Mouse (Mus musculus) hindbrain, embryonic 12.5 days (tissue): ENCODE measurements at regions not wholly inside any gene's neighbourhood (a gene's known extent, or its start where the extent isn't known, plus 50 kb on each side); places are given as distances from the start of the nearest gene placed in this dataset.

Experiments used
- ATAC-seq: fragments of 200-750 bp; cut with Nextera tagmentation; 2 replicates; pipeline ENCODE4 v1.8.0; 2017; ENCODE audit warnings: moderate TSS enrichment; ENCODE audit not compliant: low FRiP score
- H3K27ac ChIP-seq: fragments of 300-500 bp; sonication (generic); 2 replicates; pipeline ENCODE4 v1.5.1; 2016; ENCODE audit warnings: mild to moderate bottlenecking
- H3K27me3 ChIP-seq: fragments of 300-500 bp; sonication (generic); 2 replicates; pipeline ENCODE4 v1.6.1; 2016; ENCODE audit warnings: mild to moderate bottlenecking
- H3K36me3 ChIP-seq: fragments of 300-500 bp; sonication (generic); 2 replicates; pipeline ENCODE4 v1.6.1; 2016; ENCODE audit warnings: mild to moderate bottlenecking
- H3K4me1 ChIP-seq: fragments of 300-500 bp; sonication (generic); 2 replicates; pipeline ENCODE4 v1.6.1; 2016
- H3K4me2 ChIP-seq: fragments of 300-500 bp; sonication (generic); replicated peaks from 2 replicates; pipeline ENCODE4 v1.6.1; 2016; ENCODE audit warnings: mild to moderate bottlenecking
- H3K4me3 ChIP-seq: fragments of 300-500 bp; sonication (generic); 2 replicates; pipeline ENCODE4 v1.5.1; 2016; ENCODE audit warnings: mild to moderate bottlenecking
- H3K9ac ChIP-seq: fragments of 300-500 bp; sonication (generic); 2 replicates; pipeline ENCODE4 v1.6.1; 2016; ENCODE audit warnings: mild to moderate bottlenecking, moderate library complexity
- H3K9me3 ChIP-seq: fragments of 300-500 bp; sonication (generic); replicated peaks from 2 replicates; pipeline ENCODE4 v1.6.1; 2016; ENCODE audit warnings: mild to moderate bottlenecking
- WGBS: fragments of 180-500 bp; shearing (Covaris S2); methylation state at CpG from one replicate; pipeline ENCODE4 v1.1.7; 2016; 5-methylcytosine and 5-hydroxymethylcytosine counted together

DNA sequence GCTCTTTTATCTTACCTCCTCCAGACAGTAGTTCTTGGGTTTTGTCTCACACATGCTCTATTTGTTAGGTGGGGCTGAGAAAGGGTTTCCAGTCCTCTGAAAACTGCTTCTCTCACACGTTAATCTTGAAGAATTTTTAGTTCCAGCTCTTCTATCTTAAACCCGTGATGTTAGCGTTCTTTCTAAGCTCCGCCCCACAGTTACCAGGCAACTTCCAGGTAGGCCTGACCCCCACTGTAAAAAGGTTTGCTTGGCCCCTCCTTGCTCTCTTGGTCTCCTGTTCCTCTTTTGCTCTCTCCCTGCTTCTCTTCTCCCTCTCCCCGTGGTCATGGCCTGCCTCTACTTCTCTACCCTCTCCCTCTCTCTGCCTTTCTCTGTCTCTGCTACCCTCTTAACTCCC, 1149.7 kb downstream of the Mrps31 start:
- 76% methylated on average over 5 of the region's 5 CpGs for WGBS
- Histone ChIP-seq H3K9ac (no peak overlapping the region), H3K4me1 (peaks cover 18% of the 10 kb centered on the region), H3K27me3 (peaks cover 25% of the 10 kb centered on the region), H3K36me3 (no peaks in the 10 kb centered on the region), H3K4me3 (no peak overlapping the region), H3K4me2 (no peak overlapping the region), H3K9me3 (no peaks in the 10 kb centered on the region), H3K27ac (no peak overlapping the region)
- ATAC-seq: no peak

DNA sequence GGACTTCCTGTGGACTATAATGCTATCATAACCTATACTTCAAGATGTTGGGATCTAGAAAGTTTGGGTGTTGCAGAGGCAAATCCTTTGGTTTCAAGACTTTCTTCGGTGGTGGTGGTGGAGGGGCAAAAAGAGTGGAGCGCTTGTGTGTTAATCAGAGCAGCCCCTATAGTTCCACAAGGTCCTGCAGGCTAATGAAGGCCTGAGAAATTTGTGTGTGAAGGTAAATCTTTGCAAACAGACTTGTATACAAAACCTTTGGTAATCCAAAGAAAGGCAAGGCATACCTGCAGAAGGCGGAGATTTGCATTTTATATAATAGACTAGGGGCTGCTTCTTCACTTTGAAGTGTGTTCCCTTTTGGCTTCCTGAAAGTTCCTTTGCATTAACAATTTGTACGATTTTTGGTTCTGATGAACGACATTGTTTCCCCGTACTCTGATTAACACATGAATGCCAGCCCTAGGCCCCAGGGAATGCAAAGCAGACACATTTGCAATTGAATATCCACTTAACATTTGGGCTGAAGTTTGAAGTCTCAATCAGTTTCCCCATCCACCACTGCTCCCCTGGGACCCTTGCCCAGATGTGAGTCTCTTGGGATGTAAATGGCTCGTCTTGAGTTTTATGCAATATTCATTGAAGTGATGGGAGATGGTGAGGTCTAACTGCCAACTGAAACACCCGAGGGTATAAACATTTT, 1150.7 kb downstream of the Mrps31 start:
- no peak overlapping the region for H3K9ac ChIP-seq
- no peak overlapping the region for H3K4me2 ChIP-seq
- WGBS: 17% methylated on average over 8 of the region's 8 CpGs
- no peaks in the 10 kb centered on the region for H3K36me3 ChIP-seq
- H3K4me1 ChIP-seq: peaks cover 18% of the 10 kb centered on the region
- no peak overlapping the region for H3K4me3 ChIP-seq
- H3K27ac ChIP-seq: no peak overlapping the region
- peak; percentile 42 for ATAC-seq
- H3K9me3 ChIP-seq: no peaks in the 10 kb centered on the region
- H3K27me3 ChIP-seq: peaks cover 25% of the 10 kb centered on the region

DNA sequence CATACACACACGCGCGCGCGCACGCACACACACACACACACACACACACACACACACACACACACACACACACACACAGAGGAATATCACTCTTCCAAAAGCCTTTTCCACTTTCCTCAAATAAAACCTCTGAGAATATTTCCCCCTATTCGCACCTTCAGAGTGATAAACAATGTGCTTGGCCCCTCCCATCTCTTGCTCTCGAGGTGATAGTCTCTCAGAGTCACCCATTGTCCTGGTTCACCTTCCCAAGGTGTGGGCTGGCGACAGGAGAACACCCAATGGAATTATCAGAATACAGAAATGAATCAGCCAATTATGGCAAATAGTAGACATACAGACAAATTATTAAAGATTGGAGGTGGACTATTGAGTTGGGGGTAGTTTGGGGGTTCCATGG, 1151.3 kb downstream of the Mrps31 start:
- Histone ChIP-seq H3K36me3 (no peaks in the 10 kb centered on the region), H3K4me3 (no peak overlapping the region), H3K27ac (no peak overlapping the region), H3K27me3 (peaks cover 25% of the 10 kb centered on the region), H3K9ac (no peak overlapping the region), H3K4me2 (peak overlapping the region; percentile 39; the same call in 1 of the 2 replicates), H3K9me3 (no peaks in the 10 kb centered on the region), H3K4me1 (peaks cover 18% of the 10 kb centered on the region)
- WGBS: 13% methylated on average over 9 of the region's 9 CpGs
- ATAC-seq: no peak

DNA sequence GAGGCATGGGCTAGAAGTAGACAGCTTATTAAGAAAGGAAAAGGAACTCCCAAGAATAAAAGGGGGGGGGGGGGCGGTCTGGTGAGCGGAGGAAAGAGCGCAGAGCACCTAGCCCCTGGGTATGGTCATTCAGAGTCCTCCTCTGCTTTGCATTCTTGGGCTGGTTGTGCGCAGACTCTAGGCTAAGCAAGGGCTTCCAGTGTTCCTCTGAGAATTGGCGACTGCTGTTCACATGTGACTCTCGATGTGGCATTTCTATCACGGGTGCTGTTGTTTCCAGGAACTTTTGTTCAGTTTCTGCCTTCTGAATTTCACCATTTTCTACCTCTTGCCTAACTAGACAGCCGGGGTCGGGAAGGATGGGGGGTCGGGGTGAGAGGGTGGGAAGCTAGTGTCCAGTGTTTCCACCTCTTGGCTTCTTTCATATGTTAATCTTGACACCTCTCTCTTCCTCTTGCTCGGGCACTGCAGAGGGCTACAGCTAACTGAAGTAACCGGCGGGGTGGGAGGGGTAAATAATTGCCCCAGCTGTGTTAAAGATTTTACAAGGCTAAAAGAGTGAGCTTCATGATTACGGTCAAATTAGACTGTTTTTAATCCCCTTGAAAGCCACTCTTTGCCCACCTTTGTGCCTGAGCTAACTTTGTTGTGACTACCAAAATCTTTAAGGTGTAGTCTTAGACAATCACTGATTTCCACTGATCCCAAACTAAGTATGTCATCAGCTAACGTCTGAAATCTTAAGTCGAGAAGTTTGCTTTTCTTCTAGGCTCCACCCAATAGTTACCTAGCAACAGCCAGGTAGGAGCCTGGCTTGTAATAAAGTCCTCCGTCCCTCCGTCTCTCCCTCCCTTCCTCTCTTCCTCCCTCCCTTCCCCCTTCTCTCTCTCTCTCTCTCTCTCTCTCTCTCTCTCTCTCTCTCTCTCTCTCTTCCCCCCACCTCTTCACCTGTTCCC, 1152.2 kb downstream of the Mrps31 start:
- Histone ChIP-seq H3K4me2 (peak overlapping the region; percentile 39), H3K9me3 (no peaks in the 10 kb centered on the region), H3K4me1 (peaks cover 18% of the 10 kb centered on the region), H3K4me3 (peak overlapping the region; percentile 10; the same call in 1 of the 2 replicates), H3K36me3 (no peaks in the 10 kb centered on the region), H3K9ac (no peak overlapping the region), H3K27me3 (peaks cover 25% of the 10 kb centered on the region), H3K27ac (no peak overlapping the region)
- peak; percentile 44; the same call in 1 of the 2 replicates for ATAC-seq
- 6% methylated on average over 17 of the region's 18 CpGs for WGBS

DNA sequence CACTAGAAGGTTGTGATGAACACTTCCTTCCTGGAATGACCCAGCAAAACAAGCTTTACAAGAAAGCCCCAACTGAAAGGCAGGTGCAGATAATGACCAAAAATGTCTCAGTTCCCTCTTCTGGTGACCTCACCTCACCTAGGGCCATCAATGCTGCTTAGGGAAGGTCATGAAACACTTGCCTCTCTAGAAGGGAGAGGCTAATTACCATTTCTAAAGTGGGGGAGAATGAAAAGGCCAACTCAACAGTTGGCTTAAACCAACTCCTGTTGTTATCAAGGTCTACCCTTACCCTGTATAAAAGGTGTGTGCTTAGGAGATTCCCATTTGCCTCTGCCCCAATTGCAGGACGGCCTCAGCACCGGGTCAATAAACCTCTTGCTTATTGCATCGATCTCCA, 1156.7 kb downstream of the Mrps31 start:
- no peaks in the 10 kb centered on the region for H3K36me3 ChIP-seq
- no peaks in the 10 kb centered on the region for H3K9me3 ChIP-seq
- WGBS: 93% methylated on average over 3 of the region's 3 CpGs
- H3K4me1 ChIP-seq: peaks cover 6% of the 10 kb centered on the region
- no peak for ATAC-seq
- H3K27me3 ChIP-seq: peaks cover 15% of the 10 kb centered on the region
- H3K4me3 ChIP-seq: no peak overlapping the region
- no peak overlapping the region for H3K4me2 ChIP-seq
- H3K27ac ChIP-seq: no peak overlapping the region
- H3K9ac ChIP-seq: no peak overlapping the region

DNA sequence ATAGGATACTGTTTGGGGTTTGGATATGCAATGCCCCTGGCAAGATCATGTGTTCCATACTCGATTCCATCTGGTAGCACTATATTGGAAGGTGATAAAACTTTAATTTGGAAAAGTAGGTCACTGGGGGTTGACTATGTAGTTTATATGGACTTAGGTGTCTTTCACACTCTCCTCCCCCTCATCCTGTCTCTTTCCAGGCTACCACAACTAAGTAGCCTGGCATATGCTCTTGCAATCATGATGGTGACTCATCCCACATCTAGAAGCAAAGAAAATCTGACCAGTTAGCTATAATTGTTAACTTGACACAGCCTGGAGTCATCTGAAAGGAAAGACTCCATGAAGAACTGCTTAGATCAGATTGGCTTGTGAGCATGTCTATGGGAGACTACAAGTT, 1154.3 kb downstream of the Adam3 start:
- Histone ChIP-seq H3K27ac (no peak overlapping the region), H3K36me3 (no peaks in the 10 kb centered on the region), H3K27me3 (no peaks in the 10 kb centered on the region), H3K4me1 (no peaks in the 10 kb centered on the region), H3K4me2 (no peak overlapping the region), H3K4me3 (no peak overlapping the region), H3K9me3 (no peaks in the 10 kb centered on the region), H3K9ac (no peak overlapping the region)
- WGBS: 88% methylated on average over 1 of the region's 1 CpGs
- ATAC-seq: no peak

DNA sequence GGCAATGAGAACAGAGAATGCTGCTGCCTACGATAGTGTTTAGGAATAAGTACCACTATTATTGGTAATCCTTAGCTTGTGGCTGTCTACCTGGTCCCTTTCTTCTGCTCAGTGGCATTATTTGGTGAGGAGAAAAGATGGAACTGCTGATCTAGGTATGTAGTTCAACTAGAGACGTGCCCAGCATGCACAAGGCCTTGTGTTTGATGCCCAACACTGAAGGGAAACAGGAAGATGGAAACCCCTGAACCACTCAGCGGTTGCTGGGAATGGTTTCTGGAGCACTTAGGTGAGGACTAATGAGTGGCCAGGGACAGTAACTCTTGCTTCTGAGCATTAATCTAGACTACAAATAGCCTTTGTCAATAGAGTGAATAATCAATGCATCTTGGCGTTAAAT, 1145.5 kb downstream of the Adam3 start:
- H3K4me1 ChIP-seq: no peaks in the 10 kb centered on the region
- no peak overlapping the region for H3K4me3 ChIP-seq
- WGBS: 87% methylated on average over 4 of the region's 4 CpGs
- H3K36me3 ChIP-seq: no peaks in the 10 kb centered on the region
- H3K9me3 ChIP-seq: no peaks in the 10 kb centered on the region
- no peaks in the 10 kb centered on the region for H3K27me3 ChIP-seq
- H3K27ac ChIP-seq: no peak overlapping the region
- no peak overlapping the region for H3K9ac ChIP-seq
- ATAC-seq: no peak
- no peak overlapping the region for H3K4me2 ChIP-seq

DNA sequence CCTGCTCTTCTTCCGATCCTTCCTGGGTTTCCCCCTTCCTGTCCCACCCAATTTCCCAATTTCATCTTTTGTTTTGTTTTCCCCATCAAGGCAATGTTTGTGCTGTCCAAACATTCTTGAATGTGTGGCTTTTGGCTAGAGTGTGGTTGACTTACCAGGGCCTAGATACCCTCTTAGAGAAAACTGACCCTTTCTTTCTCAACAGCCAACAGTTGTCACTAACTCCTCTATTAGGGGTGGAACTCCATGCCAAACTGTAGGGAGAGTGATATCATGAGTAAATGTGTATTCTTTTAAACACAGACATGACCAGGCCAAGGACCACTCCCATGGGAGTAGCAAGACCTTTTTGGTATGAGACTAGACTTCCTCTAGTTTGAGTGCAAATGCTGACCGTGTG, 1145.0 kb downstream of the Adam3 start:
- ATAC-seq: no peak
- Histone ChIP-seq H3K4me2 (no peak overlapping the region), H3K9ac (no peak overlapping the region), H3K4me1 (no peaks in the 10 kb centered on the region), H3K27me3 (no peaks in the 10 kb centered on the region), H3K9me3 (no peaks in the 10 kb centered on the region), H3K36me3 (no peaks in the 10 kb centered on the region), H3K4me3 (no peak overlapping the region), H3K27ac (no peak overlapping the region)
- 91% methylated on average over 2 of the region's 2 CpGs for WGBS
